Mouse (Mus musculus) thymus, postnatal 0 days (tissue): ENCODE measurements at regions not wholly inside any gene's neighbourhood (a gene's known extent, or its start where the extent isn't known, plus 50 kb on each side); places are given as distances from the start of the nearest gene placed in this dataset.

Experiments
- DNase-seq: peaks from one replicate; pipeline ENCODE4 v3.0.0-alpha.2; 2015; ENCODE audit warnings: low spot score

DNA sequence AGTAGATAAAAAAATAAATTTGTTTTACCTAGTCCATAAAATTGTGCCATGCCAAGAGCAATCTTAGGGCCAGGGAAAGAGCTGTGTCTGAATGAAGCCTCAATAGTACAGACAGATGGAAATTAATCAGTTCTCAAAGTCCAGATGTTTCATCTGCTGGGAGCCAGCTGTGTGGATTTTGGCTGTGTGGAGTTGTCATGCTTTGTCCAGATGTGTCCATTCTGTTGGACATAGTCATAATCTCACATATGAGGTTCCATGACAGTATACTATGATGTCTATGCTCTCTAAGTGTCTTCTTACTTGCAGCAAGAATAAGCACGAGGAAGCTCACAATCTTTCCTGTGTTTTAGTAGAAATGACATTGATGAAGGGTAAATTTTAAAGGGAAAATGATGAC is 105.8 kb upstream of the 4933415F23Rik start:
- DNase-seq, result no peak

DNA sequence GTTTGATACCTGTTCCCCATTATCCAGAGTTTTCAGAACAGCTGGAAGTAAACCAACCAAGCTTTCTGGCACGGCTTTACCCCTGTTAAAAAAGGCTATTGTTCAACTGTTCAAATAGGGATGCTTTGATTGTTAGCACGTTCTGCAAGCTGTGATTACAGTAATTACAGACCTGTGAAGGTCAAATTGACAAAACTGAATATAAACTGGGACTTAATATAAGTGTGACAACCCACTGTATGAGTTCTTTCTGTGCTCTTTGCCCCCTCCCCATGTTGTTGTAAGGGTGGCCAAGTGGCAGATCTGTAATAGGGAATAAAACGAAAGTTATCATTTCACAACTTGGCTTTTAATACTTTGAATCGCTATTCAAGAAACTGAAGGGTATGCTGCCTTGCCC is 105.0 kb upstream of the 4933415F23Rik start:
- DNase-seq, result no peak

DNA sequence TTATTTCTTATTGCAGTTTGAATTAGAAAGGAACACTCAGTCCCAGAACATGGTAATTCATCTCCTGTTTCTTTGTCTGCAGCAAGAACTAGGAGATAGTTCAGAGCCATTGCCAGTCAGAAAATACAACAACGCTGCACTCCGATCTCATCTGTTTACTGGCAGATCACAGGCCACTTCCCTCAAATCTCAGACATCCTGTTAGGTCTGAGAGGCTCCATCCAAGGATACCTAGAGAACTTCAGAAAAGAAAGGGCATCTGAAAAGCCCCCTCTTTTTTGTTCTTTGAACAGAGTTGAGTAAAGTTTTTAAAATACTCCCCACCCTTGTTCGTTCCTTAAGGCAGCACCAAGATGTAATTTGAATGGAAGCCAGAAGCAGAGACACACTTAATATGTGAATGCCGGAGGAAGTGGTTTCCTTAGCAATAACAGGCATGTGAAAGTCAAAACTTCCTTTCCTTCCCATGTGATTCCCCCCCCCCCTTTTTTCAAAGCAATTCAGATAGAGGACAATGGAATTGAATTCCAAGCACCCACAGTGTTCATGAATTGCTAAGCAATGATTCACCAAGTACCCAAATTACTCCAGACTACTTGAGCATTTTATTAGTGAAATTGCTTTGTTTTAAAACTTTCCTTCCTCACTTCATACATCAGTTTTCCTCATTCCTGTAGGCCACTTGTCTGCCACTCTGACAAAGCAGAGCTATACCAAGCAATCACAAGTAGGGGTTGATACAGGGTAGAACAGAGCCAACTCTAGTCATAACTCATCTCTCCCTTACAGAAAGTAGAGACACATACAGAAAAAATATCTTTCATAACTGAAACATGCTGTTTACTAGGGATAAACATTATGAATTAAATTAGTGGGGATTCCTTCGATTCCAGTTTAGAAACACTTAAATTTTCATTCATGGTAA is 100.7 kb upstream of the 4933415F23Rik start:
- no peak for DNase-seq

DNA sequence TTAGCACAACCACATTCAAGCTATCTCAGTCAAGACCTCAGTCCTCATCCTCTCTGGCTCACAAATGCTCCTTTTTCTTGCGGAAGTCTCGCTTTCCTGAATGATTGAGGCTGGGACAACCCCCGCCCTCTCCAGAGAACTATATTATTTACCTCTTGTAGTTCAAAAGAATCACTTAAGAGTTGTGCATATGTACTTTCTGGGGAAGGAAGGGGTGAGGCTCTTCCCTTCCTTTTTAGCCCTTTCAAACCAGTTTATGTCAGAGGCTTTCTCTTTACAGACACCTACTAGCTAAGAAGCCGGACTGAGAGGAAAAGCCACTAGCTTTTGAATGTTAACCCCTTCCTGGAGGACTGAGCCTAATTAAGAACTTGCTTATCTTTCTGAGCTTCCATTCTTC is 98.4 kb upstream of the 4933415F23Rik start:
- DNase-seq, result no peak

DNA sequence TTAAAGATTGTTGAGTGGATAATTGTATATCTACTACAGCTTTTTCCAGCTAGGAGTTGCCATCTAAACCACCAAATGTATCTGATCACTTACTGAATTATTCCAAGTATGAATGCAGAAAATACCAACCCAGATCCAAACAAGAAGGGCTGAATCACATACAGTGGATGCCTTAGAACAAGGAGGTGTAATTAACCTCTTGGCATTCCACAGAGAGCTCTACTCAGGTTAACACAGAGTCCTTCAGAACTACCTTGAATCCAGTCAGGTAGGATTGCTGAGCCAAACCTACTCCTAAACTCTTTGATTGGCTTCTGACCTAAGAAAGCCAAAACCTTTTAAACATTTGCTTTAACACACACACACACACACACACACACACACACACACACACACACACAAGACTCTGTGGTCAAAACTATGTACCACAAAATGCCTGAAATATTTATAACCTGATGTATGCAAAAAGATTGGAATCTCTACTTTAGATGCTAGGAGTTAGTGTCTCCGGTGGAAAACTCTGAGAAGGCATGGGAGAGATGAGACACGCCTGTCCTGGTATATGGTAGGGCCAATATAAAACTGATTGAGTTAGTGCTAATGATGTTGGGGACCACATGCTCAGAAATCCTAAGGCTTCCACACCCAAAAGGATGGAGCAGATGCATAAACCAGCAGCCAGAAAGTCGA is 88.4 kb upstream of the 4933415F23Rik start:
- no peak for DNase-seq

DNA sequence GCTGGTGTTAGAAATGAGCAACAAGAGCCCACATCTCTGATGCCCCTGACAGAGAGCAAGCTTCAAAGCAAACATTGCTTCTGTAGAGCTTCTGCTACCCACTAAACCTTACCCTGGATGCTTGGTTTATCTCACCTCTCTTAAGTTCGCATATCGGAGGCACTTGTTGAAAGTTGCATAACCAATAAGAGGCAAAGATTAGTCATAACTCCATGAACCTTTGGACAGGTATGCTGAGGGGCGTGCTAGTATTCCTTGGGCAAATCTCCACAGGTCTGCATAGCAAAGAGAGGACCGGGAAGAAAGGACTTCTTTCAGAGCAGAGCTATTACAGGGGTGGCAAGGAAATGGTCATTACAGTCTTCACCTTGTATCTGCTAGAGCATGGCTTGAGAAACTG is 87.7 kb upstream of the 4933415F23Rik start:
- DNase-seq, result no peak

DNA sequence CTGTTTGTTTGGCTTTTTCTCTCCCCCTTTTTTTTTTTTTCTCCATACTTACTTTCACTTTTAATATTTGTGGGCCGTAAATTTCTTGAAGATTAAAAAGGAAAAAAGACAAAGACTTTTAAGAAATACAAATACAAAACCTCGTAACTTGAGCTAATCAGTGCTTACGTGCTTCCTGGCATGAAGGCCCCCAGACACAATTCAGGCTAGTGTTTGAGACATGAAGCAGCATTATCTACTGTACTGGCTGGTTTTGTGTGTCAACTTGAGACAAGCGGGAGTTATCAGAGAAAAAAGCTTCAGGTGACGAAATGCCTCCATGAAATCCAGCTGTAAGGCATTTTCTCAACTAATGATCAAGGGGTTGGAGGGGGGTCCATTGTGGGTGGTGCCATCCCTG is 86.2 kb upstream of the 4933415F23Rik start:
- DNase-seq, result no peak

DNA sequence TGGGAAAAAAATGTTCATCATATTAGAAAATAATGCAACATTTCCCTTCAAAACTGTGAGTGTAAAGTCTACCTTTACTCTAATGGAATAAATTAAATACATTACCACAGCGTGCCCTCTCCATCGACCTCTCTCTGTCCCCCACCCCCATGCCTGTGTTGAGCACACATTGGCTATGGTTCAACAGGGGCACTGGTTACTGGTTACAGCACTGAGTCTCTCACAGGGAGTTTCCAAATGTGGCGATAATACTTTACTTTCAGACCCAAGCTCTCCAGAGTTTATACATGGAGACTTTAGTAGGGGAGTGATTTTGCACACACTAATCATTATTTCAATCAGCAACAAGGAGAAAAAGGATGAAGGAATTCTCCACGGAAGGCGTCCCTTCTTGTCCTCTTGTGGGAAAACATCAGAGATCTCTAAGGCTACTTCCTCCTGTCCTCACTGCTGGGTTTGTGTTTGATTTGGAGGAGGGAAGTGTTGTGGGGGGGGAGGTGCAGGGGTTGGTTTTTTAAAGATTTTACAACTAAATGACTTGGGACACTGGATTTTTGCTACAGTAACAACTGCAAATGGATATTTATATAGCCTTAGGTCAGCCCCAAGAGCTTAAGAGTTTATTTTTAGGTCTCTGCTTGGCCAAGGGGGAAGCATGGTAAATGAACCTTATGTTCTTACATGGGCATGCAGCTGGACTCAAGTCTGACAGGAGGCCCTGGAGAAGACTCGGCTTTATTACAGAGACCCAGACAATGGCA is 85.6 kb upstream of the 4933415F23Rik start:
- no peak for DNase-seq

DNA sequence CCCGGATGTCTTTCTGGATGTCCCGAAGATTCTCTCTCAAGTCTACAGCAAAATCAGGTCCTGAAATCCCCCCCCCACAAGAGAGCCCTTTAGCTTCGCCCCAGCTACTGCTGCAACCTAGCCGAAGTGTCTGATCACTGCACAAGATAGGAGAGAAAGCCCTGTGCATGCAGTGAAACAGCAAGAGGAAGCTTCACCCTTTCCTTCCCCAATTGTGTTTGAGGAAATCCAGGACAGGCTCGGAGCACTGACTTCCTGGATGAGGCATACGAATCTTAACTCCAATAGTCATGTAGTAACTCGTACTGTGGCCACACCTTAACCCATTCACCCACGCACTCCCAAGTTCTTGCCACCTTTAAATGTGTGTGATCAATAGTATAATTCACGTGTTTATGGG is 82.7 kb upstream of the 4933415F23Rik start:
- no peak for DNase-seq

DNA sequence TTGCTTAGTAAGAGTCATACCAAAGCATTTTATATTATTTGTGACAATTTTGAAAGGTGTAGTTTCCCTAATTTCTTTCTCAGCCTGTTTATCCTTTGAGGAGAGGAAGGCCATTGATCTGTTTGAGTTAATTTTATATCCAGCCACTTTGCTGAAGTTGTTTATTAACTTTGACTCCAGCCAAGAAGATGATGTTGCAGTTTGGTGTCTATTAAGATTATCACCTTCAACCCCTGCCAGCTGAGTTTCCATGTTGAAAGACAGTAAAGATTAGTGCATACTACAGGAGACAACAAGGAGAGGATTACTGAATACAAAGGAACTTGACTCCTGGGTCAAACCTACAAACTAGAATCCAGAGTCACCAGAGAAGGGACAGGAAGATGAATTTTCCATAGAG is 80.5 kb upstream of the 4933415F23Rik start:
- DNase-seq, result no peak

DNA sequence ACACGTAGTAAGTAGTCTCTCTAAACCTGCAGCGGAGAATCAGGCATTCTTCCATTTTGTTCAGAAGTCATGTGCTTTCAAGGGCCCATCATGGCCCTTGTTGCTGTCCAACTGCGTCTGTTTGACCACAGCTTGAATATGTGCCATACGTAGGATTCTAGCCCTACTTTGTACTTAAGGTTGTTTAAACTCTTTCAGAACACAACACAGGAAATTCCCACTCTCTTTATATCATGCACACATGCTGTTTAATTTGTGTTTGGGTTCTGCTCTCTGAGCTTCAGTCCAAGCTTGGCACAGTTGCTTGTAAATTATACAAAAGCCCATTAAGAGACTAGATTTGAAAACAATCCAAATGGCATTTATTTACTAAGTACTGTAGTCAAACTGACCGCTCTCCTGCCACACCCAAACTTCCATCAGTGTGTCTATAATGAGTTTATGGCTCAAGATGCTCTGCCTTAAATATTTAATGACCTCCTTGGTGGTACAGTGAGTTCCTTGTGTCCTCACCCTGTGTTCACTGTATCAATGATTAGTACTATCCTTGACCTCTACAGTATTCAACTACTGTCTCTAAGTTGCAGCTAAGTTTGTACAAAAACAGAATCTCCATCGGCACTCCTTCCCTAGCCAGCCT is 76.4 kb upstream of the 4933415F23Rik start:
- DNase-seq, result no peak

DNA sequence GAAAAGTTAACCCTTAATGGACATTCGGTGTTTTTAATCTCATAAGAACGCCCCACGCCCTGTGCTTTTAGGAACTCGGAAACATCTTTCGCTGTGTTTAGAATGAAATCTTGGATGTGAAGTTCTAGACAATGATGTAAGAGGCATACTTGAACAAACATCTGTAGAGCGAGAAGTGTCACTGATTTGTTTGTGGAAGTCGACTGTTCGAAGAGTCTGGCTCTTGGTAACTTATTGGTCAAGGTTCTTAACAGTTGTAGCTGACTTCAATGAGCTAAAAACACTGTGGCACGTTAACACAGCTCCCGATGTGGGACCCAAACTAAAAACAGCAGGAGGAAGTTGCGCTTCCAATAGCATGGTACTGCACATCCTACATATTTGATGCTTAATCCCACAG is 72.0 kb upstream of the 4933415F23Rik start:
- DNase-seq, result no peak

DNA sequence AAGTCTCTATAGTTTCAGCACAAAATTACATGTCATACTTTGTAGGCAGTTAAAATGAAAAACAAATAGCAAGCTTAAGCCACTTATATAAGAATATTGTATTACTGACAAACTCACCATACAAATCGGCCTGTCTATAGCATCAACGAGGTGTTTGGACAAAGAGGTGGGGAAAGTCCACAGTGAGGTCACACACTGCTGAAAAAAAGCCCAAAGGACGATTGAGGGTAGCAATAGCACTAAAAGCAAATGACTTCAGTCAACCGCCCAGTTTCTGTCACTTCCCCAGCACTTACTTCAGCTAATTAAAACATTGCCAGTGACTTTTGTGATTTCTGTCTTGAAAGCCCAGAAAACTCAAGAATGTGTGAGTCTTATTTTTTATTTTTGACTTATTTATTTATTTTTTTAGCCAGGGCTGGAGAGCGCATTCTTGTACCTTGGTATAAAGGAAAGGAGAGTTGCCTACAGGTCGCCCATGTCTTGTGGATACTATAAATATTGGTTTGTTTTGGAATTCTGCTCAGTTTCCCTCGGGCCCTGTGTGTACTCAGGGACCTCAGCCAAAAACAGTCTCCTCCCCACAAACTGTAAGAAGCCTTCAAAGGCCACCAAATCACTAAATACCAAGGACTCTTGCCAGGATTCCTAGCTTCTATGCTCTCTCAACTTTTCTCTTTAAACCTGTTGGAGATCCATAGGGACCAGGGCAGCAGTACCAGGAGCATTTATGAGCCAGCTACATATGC is 71.2 kb upstream of the 4933415F23Rik start:
- DNase-seq, result no peak

DNA sequence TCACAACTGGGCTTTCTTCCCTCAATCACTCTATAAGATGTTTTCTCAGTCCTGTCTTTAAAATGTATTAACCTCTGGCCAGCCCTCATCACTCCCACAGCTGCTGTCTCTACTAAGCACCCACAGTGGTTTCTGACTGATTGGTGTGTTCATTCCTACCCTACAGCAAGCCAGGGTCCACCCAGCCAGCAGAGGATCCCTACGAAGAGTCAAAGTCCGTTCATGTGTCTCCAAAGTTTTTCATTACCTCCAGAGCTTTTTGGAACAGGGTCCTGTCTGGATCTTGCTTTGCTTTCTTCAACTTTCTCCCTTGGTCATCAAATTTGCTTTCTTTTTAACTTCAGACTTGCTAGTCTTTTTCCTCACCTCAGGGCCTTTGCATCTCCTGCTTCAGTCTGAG is 69.3 kb upstream of the 4933415F23Rik start:
- no peak for DNase-seq

DNA sequence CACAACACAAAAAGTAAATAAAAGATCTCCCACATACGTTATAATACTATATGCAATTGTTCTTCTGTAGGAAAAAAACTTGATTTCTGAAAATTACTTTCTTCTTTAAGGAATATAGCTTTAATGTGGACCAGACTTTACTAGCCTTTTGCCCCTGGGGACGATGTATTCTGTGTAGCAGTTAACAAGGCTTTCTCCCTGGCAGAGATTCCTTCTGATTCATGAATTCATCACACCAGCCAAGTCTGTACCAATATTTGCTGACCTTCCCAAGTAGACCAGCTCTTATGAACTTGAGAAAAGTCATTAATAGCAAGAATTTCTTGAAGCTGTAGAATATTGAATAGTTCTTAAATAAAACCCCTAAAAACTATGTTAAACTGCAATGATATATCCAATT is 68.7 kb upstream of the 4933415F23Rik start:
- DNase-seq, result no peak

DNA sequence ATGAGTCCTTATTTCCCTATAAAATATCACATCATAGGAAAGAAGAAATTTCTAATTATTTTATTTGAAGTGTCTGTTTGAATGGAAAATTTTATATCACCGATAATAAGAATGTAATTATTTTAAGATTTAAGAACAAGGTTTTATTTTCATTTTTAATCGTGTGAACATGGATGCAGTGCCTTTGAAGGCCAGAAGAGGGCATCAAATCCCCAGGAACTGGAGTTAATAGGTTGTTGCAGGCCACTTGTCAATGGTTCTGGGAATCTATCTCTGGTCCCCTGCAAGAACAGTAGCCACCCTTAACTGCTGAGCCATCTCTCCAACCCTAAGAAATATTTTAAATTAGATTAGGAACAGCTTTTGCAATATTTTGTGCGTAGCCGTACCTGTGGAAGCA is 66.5 kb upstream of the 4933415F23Rik start:
- DNase-seq, result no peak

DNA sequence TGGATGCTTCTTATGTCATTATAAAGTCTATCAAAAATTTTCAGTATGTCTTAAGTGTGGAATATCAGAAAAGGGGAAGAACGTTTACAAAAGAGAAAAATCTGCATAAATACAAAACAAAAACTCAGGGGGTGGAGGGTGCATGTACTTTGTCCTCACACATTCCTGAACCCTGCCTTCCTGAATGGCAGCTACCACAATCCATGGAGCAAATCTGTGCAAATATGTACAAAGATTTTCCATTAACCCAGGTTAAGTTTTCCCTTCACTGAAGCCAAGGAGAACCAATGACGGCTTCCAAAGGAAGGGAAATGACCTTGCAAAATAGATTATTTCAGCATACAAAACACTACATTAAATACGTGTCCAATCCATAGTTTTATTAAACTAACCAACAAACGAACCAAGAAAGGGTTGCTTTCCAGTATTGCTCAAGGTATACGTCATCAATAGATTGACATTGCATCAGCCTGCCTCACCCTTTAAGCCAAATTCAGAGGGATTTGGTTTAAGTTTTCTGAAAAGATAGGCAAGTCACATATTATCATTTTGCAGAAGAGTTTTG is 61.4 kb upstream of the 4933415F23Rik start:
- no peak for DNase-seq

DNA sequence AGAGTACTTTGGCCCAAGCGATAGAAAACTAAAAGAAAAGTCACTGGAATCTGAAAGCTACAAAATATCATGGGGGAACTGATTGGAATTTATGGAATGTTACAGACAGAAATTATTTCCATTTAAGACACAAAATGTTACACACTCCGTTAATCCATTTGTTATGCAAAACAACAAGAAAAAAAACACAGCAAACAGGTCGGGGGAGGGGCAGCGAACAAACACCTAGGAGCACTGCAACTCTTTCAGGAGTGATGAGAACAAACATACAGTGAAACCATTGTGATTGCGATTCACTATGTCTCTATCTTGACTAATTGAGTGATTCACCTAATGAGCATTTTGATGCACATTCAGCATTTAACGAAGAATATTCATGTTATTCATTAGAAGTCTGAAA is 60.7 kb upstream of the 4933415F23Rik start:
- no peak for DNase-seq
